Mouse (Mus musculus): ENCODE results near the gene Ranbp3.

DNA sequence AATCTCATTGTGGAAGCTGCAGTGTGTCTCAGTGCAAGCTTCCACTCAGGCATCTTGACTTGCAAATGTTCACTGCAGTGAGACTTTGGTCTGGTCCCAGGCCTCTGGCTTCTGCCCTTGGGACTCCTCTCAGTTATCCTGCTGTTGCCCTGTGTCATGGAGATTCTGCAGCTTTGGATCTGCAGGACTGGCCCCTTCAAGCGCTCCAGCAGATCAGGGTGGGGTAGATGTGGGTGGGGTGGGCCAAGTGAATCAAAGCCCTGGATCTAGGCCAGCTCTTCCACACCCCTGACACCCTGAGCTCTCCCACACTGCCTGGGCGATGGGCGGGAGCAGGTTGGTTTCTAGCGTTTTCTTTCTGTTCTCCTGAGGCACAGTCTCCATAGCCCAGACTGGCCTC lies 41.3 kb upstream of the Ranbp3 start:
- TF ChIP-seq CHD2 (IDR thresholded peaks at IDR 0.05; ENCODE audit: low read length) (no peak), RCOR1 (conservative IDR thresholded peaks at IDR 0.05; ENCODE audit: low read depth, low read length) (no peak)

Measured in CH12.LX (cell line).